Comparison of ENCODE assay signal across 13 mouse cellular contexts in the genomic region with DNA sequence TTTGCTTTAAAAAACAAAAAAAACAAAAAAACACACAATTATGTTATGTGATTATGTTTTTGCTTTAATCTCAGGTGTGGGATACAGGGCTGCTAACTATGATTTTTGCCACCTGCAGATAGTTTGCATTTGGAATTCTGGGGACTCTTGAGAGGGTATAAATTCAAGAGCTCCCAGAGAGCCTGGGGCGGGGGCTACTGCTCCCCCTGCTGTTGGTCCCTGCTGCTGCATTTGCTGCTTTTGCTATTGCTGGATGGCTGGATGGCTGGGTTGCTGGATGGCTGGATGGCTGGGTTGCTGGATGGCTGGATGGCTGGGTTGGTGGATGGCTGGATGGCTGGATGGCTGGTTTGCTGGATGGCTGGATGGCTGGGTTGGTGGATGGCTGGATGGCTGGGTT. TPM values are rescaled to one million over a fixed set of nuclear protein-coding genes. Genes with fewer than 3 reads are reported as not detected.
A peak's percentile ranks its signal among the peaks of the same experiment; 100 is the strongest.
DNase-seq lines count a peak whose midpoint lies in the region; ATAC-seq and TF ChIP-seq lines count a peak whose summit lies in the region.
"Had no signal": no experiment of that assay in that cellular context is flagged by ENCODE, and none has a peak within 500 bp of the region (broad histone marks: within the 10 kb centered on the region; RNA-seq: fewer than 3 reads in every experiment).

No protein-coding gene starts in this region.

- H3K4me2 ChIP-seq in hindbrain, embryonic 11.5 days (replicated peaks; ENCODE audit: low read depth, low read length), result no peak overlapping the region
- H3K4me2 ChIP-seq in hindbrain, embryonic 16.5 days (ENCODE audit: low read length), result no peak overlapping the region
- H3K4me2 ChIP-seq in lung, postnatal 0 days (replicated peaks; ENCODE audit: low read depth, low read length), result no peak overlapping the region
- H3K4me2 ChIP-seq: forebrain, embryonic 15.5 days; hindbrain, embryonic 14.5 days; limb, embryonic 13.5 days had no signal

- no peaks in the 10 kb centered on the region for H3K27me3 ChIP-seq in hindbrain, embryonic 11.5 days (ENCODE audit: control insufficient read depth, insufficient read depth, low read length)
- H3K27me3 ChIP-seq in hindbrain, embryonic 16.5 days (replicated peaks; ENCODE audit: control insufficient read depth, insufficient read depth, low read length), result no peaks in the 10 kb centered on the region
- no peaks in the 10 kb centered on the region for H3K27me3 ChIP-seq in lung, postnatal 0 days (replicated peaks; ENCODE audit: insufficient read depth, low read length)
- H3K27me3 ChIP-seq in splenic B cell, adult 2 months (ENCODE audit: control insufficient read depth, insufficient read depth, low read length, poor library complexity, severe bottlenecking), result no peaks in the 10 kb centered on the region
- H3K27me3 ChIP-seq: forebrain, embryonic 15.5 days; limb, embryonic 13.5 days had no signal

- DNase-seq in hindbrain, embryonic 11.5 days (ENCODE audit: low spot score), result peak; percentile 21
- DNase-seq in lung, postnatal 0 days (ENCODE audit: low spot score), result no peak
- no peak for DNase-seq in lung, postnatal 36 days
- peak; percentile 21 for DNase-seq in NIH3T3 (ENCODE audit: low read depth)
- peak; percentile 5 for DNase-seq in splenic B cell, adult 2 months (ENCODE audit: low read depth, low spot score)
- no peak for DNase-seq in spleen, postnatal 14 days (ENCODE audit: low spot score in 2 of 2)
- DNase-seq: cerebellum, adult 8-10 months; heart, adult 11 months; layer of hippocampus, adult 9-11 months had no signal

- no peaks in the 10 kb centered on the region for H3K36me3 ChIP-seq in hindbrain, embryonic 11.5 days (ENCODE audit: control insufficient read depth, insufficient read depth, low read length)
- no peaks in the 10 kb centered on the region for H3K36me3 ChIP-seq in hindbrain, embryonic 16.5 days (ENCODE audit: control insufficient read depth, insufficient read depth, low read length)
- no peaks in the 10 kb centered on the region for H3K36me3 ChIP-seq in lung, postnatal 0 days (ENCODE audit: insufficient read depth, low read length)
- no peaks in the 10 kb centered on the region for H3K36me3 ChIP-seq in splenic B cell, adult 2 months (ENCODE audit: control insufficient read depth, insufficient read depth, low read length, poor library complexity, severe bottlenecking)
- H3K36me3 ChIP-seq: forebrain, embryonic 15.5 days; limb, embryonic 13.5 days had no signal

- peaks cover 3% of the 10 kb centered on the region; the same call in 1 of the 2 replicates for H3K9me3 ChIP-seq in hindbrain, embryonic 11.5 days (ENCODE audit: control insufficient read depth, low read length)
- H3K9me3 ChIP-seq in hindbrain, embryonic 16.5 days (ENCODE audit: control insufficient read depth, low read length), result no peaks in the 10 kb centered on the region
- no peaks in the 10 kb centered on the region for H3K9me3 ChIP-seq in lung, postnatal 0 days (ENCODE audit: low read length)
- H3K9me3 ChIP-seq: forebrain, embryonic 15.5 days had no signal

- no peak for TF ChIP-seq EP300 in lung, postnatal 0 days (IDR thresholded peaks at IDR 0.05)

- no peak overlapping the region for H3K27ac ChIP-seq in hindbrain, embryonic 11.5 days (ENCODE audit: low read depth, low read length)
- H3K27ac ChIP-seq in hindbrain, embryonic 16.5 days (ENCODE audit: low read depth, low read length), result no peak overlapping the region
- no peak overlapping the region for H3K27ac ChIP-seq in lung, postnatal 0 days (ENCODE audit: low read length)
- H3K27ac ChIP-seq: forebrain, embryonic 15.5 days; hindbrain, embryonic 14.5 days; limb, embryonic 13.5 days had no signal

- H3K9ac ChIP-seq in hindbrain, embryonic 11.5 days (ENCODE audit: low read depth, low read length), result no peak overlapping the region
- no peak overlapping the region for H3K9ac ChIP-seq in hindbrain, embryonic 16.5 days (ENCODE audit: low read depth, low read length)
- no peak overlapping the region for H3K9ac ChIP-seq in lung, postnatal 0 days (replicated peaks; ENCODE audit: low read depth)
- H3K9ac ChIP-seq: forebrain, embryonic 15.5 days; hindbrain, embryonic 14.5 days; limb, embryonic 13.5 days had no signal

- no peaks in the 10 kb centered on the region; the same call in 1 of the 2 replicates for H3K4me1 ChIP-seq in hindbrain, embryonic 11.5 days (replicated peaks; ENCODE audit: control insufficient read depth, insufficient read depth, low read length)
- H3K4me1 ChIP-seq in hindbrain, embryonic 16.5 days (ENCODE audit: control insufficient read depth, insufficient read depth, low read depth, low read length), result peaks cover 7% of the 10 kb centered on the region
- H3K4me1 ChIP-seq in lung, postnatal 0 days (ENCODE audit: insufficient read depth, low read depth, low read length), result no peaks in the 10 kb centered on the region
- H3K4me1 ChIP-seq: limb, embryonic 13.5 days had no signal

- ATAC-seq in hindbrain, embryonic 11.5 days (ENCODE audit: low FRiP score), result no peak
- no peak for ATAC-seq in hindbrain, embryonic 16.5 days
- no peak for ATAC-seq in lung, postnatal 0 days
- ATAC-seq: forebrain, embryonic 15.5 days had no signal

- WGBS in hindbrain, embryonic 11.5 days, result 96% methylated on average over 1 of the region's 1 CpGs
- WGBS in hindbrain, embryonic 16.5 days, result 67% methylated on average over 1 of the region's 1 CpGs
- 56% methylated on average over 1 of the region's 1 CpGs for WGBS in lung, postnatal 0 days

- peak; percentile 25 for TF ChIP-seq CTCF in lung, postnatal 0 days (IDR thresholded peaks at IDR 0.05)

- no peak overlapping the region for H3K4me3 ChIP-seq in hindbrain, embryonic 11.5 days (ENCODE audit: low read depth, low read length)
- no peak overlapping the region for H3K4me3 ChIP-seq in hindbrain, embryonic 16.5 days (ENCODE audit: low read length)
- no peak overlapping the region for H3K4me3 ChIP-seq in lung, postnatal 0 days (ENCODE audit: low read depth, low read length)
- H3K4me3 ChIP-seq: forebrain, embryonic 15.5 days; limb, embryonic 13.5 days had no signal

RNA-seq across cellular contexts. Expression of a gene that starts 44.6 kb away (rescaled TPM):
- polyA plus RNA-seq in hindbrain, embryonic 11.5 days (2014; fragmentation: Nextera tagmentation; extraction: Ambion mirVana), result 0.24 TPM in 1 of 2 replicates, not detected in the other
- 1.1 TPM in 2 replicates for polyA plus RNA-seq in hindbrain, embryonic 16.5 days (2015; fragmentation: Nextera tagmentation; extraction: Ambion mirVana)
- polyA plus RNA-seq in lung, postnatal 0 days (2015; fragmentation: Nextera tagmentation; extraction: Ambion mirVana), result 0.12 TPM in 2 replicates

Comparison
In these comparisons a context has a peak if more than half of its experiments do, and no peak if none do; other contexts are left out.
1. DNase-seq: peak in hindbrain, embryonic 11.5 days (single experiment), NIH3T3 (single experiment) and splenic B cell, adult 2 months (single experiment); none in lung, postnatal 0 days (single experiment), lung, postnatal 36 days (single experiment) and spleen, postnatal 14 days (0 of 2).